Mouse (Mus musculus) c-Kit-positive CD71-positive TER-119-negative erythroid progenitor cells, embryonic 14.5 days (primary cell): ENCODE data around the gene Nme8.

Source experiments
- DNase-seq: peaks from one replicate; pipeline ENCODE4 v3.0.0-alpha.2; 2013; ENCODE audit warnings: low read depth

The Nme8 gene

GRCm38 (mm10) chr13:19640203-19640851 is 57.3 kb downstream of the Nme8 start:
- no peak for DNase-seq

- no peak for DNase-seq
These were observed 61.5 kb downstream of the Nme8 start for GRCm38 (mm10) chr13:19636131-19636530.

- no peak for DNase-seq
These were observed 66.6 kb downstream of the Nme8 start for GRCm38 (mm10) chr13:19630768-19631709.

- DNase-seq, result no peak
These were observed 71.1 kb downstream of the Nme8 start for GRCm38 (mm10) chr13:19626473-19626872.

- no peak for DNase-seq
These were observed 72.8 kb downstream of the Nme8 start for GRCm38 (mm10) chr13:19624632-19625320.

- DNase-seq, result no peak
These were observed 74.2 kb downstream of the Nme8 start for GRCm38 (mm10) chr13:19623228-19623905.

GRCm38 (mm10) chr13:19622573-19623227 is 74.9 kb downstream of the Nme8 start, which contains the start of gene Sfrp4:
Sfrp4 (plus strand) TSS chr13:19623104.
- no peak for DNase-seq

- DNase-seq, result peak; percentile 55
These were observed 78.2 kb downstream of the Nme8 start, which contains the start of gene Epdr1 for GRCm38 (mm10) chr13:19619216-19619927. Epdr1 (minus strand) TSS chr13:19619927.

- DNase-seq, result no peak
These were observed 78.8 kb downstream of the Nme8 start for GRCm38 (mm10) chr13:19618841-19619215.

GRCm38 (mm10) chr13:19618081-19618480 is 79.5 kb downstream of the Nme8 start:
- no peak for DNase-seq

- no peak for DNase-seq
These were observed 83.3 kb downstream of the Nme8 start for GRCm38 (mm10) chr13:19614311-19614710.

GRCm38 (mm10) chr13:19613426-19613825 is 84.2 kb downstream of the Nme8 start:
- DNase-seq, result no peak

- no peak for DNase-seq
These were observed 84.6 kb downstream of the Nme8 start for GRCm38 (mm10) chr13:19612963-19613362.

GRCm38 (mm10) chr13:19612348-19612747 is 85.2 kb downstream of the Nme8 start:
- DNase-seq, result no peak

GRCm38 (mm10) chr13:19608120-19608519 is 89.5 kb downstream of the Nme8 start:
- no peak for DNase-seq

- no peak for DNase-seq
These were observed 92.7 kb downstream of the Nme8 start for GRCm38 (mm10) chr13:19604916-19605315.

GRCm38 (mm10) chr13:19603719-19604118 is 93.9 kb downstream of the Nme8 start:
- DNase-seq, result no peak

- DNase-seq, result no peak
These were observed 95.1 kb downstream of the Nme8 start for GRCm38 (mm10) chr13:19602531-19602930.

GRCm38 (mm10) chr13:19599242-19599641 is 98.4 kb downstream of the Nme8 start:
- DNase-seq, result no peak

GRCm38 (mm10) chr13:19595141-19595540 is 102.5 kb downstream of the Nme8 start:
- DNase-seq, result no peak
